Mouse (Mus musculus) erythroblast, embryonic 14.5 days (primary cell): ENCODE measurements around the gene Nhs. TPM values are rescaled to one million over a fixed set of nuclear protein-coding genes. Genes with fewer than 3 reads are reported as not detected.

Experiments used
- H3K27me3 ChIP-seq: 2 replicates; pipeline ENCODE4 v1.6.1; 2012; ENCODE audit warnings: inconsistent platforms; ENCODE audit not compliant: control insufficient read depth
- H3K36me3 ChIP-seq: 2 replicates; pipeline ENCODE4 v1.6.1; 2012; ENCODE audit warnings: mild to moderate bottlenecking, inconsistent platforms; ENCODE audit not compliant: control insufficient read depth
- H3K4me1 ChIP-seq: 2 replicates; pipeline ENCODE4 v1.6.1; 2012; ENCODE audit warnings: inconsistent platforms; ENCODE audit not compliant: control insufficient read depth
- H3K4me3 ChIP-seq: replicated peaks from 2 replicates; pipeline ENCODE3; 2012; ENCODE audit warnings: moderate library complexity, mild to moderate bottlenecking, inconsistent platforms
- H3K9me3 ChIP-seq: 2 replicates; pipeline ENCODE4 v1.6.1; 2012; ENCODE audit warnings: low read length, inconsistent platforms, mixed read lengths; ENCODE audit not compliant: control insufficient read depth
- GATA1 ChIP-seq: IDR thresholded peaks from 2 replicates; pipeline ENCODE4 v1.6.1; 2012; ENCODE audit warnings: low read length, inconsistent platforms, mixed read lengths
- TAL1 ChIP-seq: IDR thresholded peaks from 3 replicates; pipeline ENCODE4 v1.6.1; 2012; ENCODE audit warnings: low read length, inconsistent platforms, mixed read lengths
- polyA plus RNA-seq: library from polyadenylated mRNA; stranded (reverse); fragments of >175 nt; gene quantifications from 2 replicates; pipeline ENCODE4 v1.2.3, GENCODE M21; 2012

Gene Nhs
- polyA plus RNA-seq, 1 experiment = not detected

DNA sequence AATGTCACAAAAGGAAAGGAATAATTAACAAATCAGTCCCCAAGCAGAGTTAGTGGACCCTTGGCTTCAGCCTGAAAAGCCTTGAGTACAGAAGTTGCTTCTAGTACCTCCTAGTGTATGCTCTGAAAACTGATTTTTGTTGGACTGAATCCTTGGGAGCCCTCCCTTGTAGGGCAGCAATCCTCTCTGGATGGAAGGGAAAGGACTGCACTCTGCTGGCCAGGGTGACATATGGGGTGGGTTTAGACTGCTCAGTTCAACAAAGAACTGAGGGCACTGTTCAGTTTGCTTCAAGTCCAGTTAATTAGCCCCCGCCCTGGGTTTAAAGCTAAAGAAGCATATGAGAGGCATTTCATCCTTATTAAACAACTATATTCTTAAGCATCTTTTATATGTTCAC, 188.4 kb downstream of the Nhs start:
- Histone ChIP-seq H3K36me3 (no peaks in the 10 kb centered on the region), H3K9me3 (no peaks in the 10 kb centered on the region), H3K27me3 (no peaks in the 10 kb centered on the region), H3K4me3 (no peak overlapping the region), H3K4me1 (peaks cover 7% of the 10 kb centered on the region)
- TF ChIP-seq GATA1 (no peak), TAL1 (no peak)

- H3K36me3 ChIP-seq = no peaks in the 10 kb centered on the region
Measured at GRCm38 (mm10) chrX:161967692-161968091, 191.8 kb downstream of the Nhs start.

GRCm38 (mm10) chrX:161963372-161963771, 196.2 kb downstream of the Nhs start:
- Histone ChIP-seq H3K4me1 (no peaks in the 10 kb centered on the region), H3K36me3 (no peaks in the 10 kb centered on the region), H3K4me3 (no peak overlapping the region), H3K27me3 (no peaks in the 10 kb centered on the region), H3K9me3 (no peaks in the 10 kb centered on the region)
- no peak for TF ChIP-seq GATA1
- TF ChIP-seq TAL1 = no peak

More at GRCm38 (mm10) chrX:161967692-161968091, 191.8 kb downstream of the Nhs start:
- TF ChIP-seq TAL1 (no peak), GATA1 (no peak)
- H3K4me1 ChIP-seq = peaks cover 2% of the 10 kb centered on the region; the same call in 1 of the 2 replicates
- no peak overlapping the region for H3K4me3 ChIP-seq
- no peaks in the 10 kb centered on the region for H3K9me3 ChIP-seq
- H3K27me3 ChIP-seq = no peaks in the 10 kb centered on the region

DNA sequence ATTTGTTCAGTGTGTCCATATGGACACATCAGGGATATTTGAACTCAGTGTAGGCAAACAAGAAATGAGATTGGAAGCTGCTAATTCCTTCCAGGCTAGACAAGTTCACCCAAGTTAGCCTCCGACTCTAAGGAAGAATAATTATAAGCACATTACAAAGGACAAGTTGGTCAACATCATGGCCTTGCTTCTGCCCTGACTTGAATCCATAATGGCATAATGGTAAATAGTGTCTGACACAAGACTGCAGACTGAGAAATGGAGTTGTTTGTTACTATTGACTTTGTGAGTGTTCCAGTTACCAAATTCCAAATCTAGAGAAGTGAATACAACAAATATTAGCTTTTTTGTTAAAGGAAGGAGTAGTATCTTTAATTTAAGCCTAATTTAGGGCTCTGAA, 196.7 kb downstream of the Nhs start:
- Histone ChIP-seq H3K4me1 (no peaks in the 10 kb centered on the region), H3K4me3 (no peak overlapping the region), H3K36me3 (no peaks in the 10 kb centered on the region), H3K9me3 (no peaks in the 10 kb centered on the region), H3K27me3 (no peaks in the 10 kb centered on the region)
- TF ChIP-seq TAL1 (no peak), GATA1 (no peak)

DNA sequence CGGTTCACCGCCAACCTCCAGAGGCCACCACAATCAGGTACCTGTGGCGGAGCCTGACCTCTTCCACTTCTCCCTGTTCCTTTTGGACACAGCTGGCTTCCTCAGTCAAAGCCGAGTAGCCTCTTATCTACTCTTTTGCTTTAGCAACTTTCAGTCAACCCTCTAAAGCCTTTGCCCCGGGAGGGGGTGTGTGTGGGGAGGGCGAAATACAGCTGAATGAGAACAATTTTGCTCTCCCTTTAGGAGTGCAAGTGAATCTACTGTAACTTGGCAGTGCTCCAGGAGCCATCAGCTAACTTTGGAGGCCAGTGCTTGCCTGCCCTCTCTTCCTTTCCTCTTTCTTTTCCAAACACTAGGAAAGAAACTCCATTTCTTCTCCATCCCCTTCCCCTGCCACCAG, 197.8 kb downstream of the Nhs start:
- H3K9me3 ChIP-seq = no peaks in the 10 kb centered on the region
- H3K36me3 ChIP-seq = no peaks in the 10 kb centered on the region
- no peaks in the 10 kb centered on the region for H3K4me1 ChIP-seq
- no peak for TF ChIP-seq TAL1
- no peak for TF ChIP-seq GATA1
- H3K27me3 ChIP-seq = no peaks in the 10 kb centered on the region
- H3K4me3 ChIP-seq = no peak overlapping the region

DNA sequence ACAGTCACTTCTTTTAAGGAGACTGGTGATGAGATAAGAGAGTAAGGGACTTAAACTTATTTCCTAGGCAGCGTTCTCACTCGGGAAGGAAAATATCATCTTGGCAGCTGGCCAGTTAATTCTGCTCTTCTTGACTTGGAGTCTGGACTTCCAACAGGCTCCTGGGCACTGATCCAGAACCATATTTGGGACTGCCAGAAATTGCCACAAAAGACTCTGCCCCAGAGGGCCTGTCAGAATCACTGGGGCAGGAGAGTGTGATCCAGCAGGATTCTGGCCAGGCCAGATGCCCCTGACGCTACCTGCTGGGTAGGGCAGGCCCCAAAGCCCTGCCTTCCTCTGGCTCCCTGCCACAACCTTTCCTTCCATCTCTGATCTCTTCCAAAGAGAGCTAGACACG, 198.4 kb downstream of the Nhs start:
- Histone ChIP-seq H3K4me1 (no peaks in the 10 kb centered on the region), H3K4me3 (no peak overlapping the region), H3K36me3 (no peaks in the 10 kb centered on the region), H3K27me3 (no peaks in the 10 kb centered on the region), H3K9me3 (no peaks in the 10 kb centered on the region)
- TF ChIP-seq GATA1 = no peak
- TF ChIP-seq TAL1 = no peak

- Histone ChIP-seq H3K4me1 (no peaks in the 10 kb centered on the region), H3K4me3 (no peak overlapping the region), H3K9me3 (no peaks in the 10 kb centered on the region), H3K36me3 (no peaks in the 10 kb centered on the region), H3K27me3 (no peaks in the 10 kb centered on the region)
- TF ChIP-seq GATA1 (no peak), TAL1 (no peak)
Measured at GRCm38 (mm10) chrX:161952356-161952755, 207.2 kb downstream of the Nhs start.

DNA sequence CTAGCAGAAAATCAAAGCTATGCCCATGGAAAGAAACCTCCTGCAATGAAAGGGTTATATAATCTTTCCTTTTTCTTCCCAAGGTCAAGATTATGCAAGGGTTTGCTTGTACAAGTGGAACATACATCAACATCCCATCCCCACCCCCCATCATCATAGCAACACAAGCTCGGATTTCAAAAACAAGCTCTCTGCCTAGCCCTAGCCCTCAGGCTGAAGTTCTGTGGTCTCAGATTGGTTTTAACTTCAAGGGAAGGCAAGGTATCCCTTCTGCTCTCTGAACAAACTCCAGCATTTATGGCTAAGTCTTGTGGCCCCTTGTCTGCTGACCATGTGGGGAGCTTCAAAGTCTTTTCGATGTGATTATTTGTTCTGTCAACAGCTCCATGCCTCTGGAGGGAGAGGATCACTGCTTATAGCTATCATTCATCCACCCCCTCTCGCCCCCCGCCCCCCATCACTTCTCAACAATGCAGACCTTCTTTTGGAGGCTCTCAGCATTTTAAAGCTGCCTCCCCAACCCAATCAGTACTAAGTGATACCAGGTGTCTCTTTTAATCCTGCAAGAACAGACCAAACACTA, 216.3 kb downstream of the Nhs start:
- H3K4me3 ChIP-seq = no peak overlapping the region
- H3K27me3 ChIP-seq = no peaks in the 10 kb centered on the region
- no peaks in the 10 kb centered on the region for H3K9me3 ChIP-seq
- TF ChIP-seq GATA1 (no peak), TAL1 (no peak)
- no peaks in the 10 kb centered on the region for H3K36me3 ChIP-seq
- no peaks in the 10 kb centered on the region for H3K4me1 ChIP-seq

DNA sequence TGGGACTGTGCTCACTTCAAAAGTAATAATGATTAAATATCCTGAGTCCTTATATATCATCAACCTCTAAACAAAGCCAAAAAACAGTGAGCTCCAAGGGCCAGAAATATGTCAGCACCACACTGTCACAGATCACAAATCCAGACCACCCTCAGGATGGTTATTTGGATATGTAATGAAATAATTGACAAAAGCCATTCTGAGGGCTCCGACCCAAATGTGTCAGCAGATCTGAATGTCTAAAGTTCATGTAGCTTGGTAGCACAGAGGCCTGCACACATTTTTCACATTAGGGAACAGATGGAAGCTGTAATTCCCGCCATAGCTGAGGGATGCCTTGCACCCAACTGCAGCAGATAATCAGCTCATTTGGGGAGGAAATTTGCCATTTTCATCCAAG, 218.8 kb downstream of the Nhs start:
- TF ChIP-seq TAL1 (no peak), GATA1 (no peak)
- Histone ChIP-seq H3K4me3 (no peak overlapping the region), H3K36me3 (no peaks in the 10 kb centered on the region), H3K9me3 (no peaks in the 10 kb centered on the region), H3K27me3 (no peaks in the 10 kb centered on the region; the same call in 1 of the 2 replicates), H3K4me1 (no peaks in the 10 kb centered on the region)

- Histone ChIP-seq H3K36me3 (no peaks in the 10 kb centered on the region), H3K27me3 (peaks cover 2% of the 10 kb centered on the region; the same call in 1 of the 2 replicates), H3K9me3 (no peaks in the 10 kb centered on the region), H3K4me3 (no peak overlapping the region), H3K4me1 (no peaks in the 10 kb centered on the region)
- no peak for TF ChIP-seq TAL1
- TF ChIP-seq GATA1 = no peak
Measured at GRCm38 (mm10) chrX:161926683-161927053, 232.9 kb downstream of the Nhs start.
